Mouse (Mus musculus) G1E (cell line): ENCODE data around the gene Gtf3c5. TPM values are rescaled to one million over a fixed set of nuclear protein-coding genes. Genes with fewer than 3 reads are reported as not detected.

Source experiments
- ATAC-seq: 2 replicates; pipeline ENCODE4 v1.8.0; 2016; ENCODE audit warnings: mild to moderate bottlenecking; ENCODE audit not compliant: insufficient number of reproducible peaks, poor library complexity, low FRiP score, severe bottlenecking; ENCODE audit errors: extremely low read depth
- DNase-seq: peaks from one replicate; pipeline ENCODE4 v3.0.0; 2012; ENCODE audit warnings: low spot score
- H3K27me3 ChIP-seq: 2 replicates; pipeline ENCODE4 v1.6.1; 2012; ENCODE audit warnings: mild to moderate bottlenecking, low read length, inconsistent platforms; ENCODE audit not compliant: insufficient read depth
- H3K36me3 ChIP-seq: replicated peaks from 2 replicates; pipeline ENCODE3; 2012; ENCODE audit warnings: mild to moderate bottlenecking, inconsistent platforms
- H3K4me1 ChIP-seq: 2 replicates; pipeline ENCODE4 v1.6.1; 2012; ENCODE audit warnings: low read depth, low read length, inconsistent platforms, mixed read lengths; ENCODE audit not compliant: insufficient read depth
- H3K4me3 ChIP-seq: 2 replicates; pipeline ENCODE4 v1.5.1; 2012; ENCODE audit warnings: low read depth, mild to moderate bottlenecking, inconsistent platforms, low read length, moderate library complexity, mixed read lengths
- H3K9me3 ChIP-seq: replicated peaks from 2 replicates; pipeline ENCODE4 v1.6.1; 2012; ENCODE audit warnings: inconsistent platforms
- CTCF ChIP-seq: IDR thresholded peaks from 2 replicates; pipeline ENCODE4 v1.5.1; 2012; ENCODE audit warnings: low read depth, low read length, inconsistent platforms, mixed read lengths
- GATA1 ChIP-seq: IDR thresholded peaks from 2 replicates; pipeline ENCODE4 v1.6.1; 2012; ENCODE audit warnings: borderline replicate concordance, low read length, inconsistent platforms, mixed read lengths
- GATA2 ChIP-seq: IDR thresholded peaks from 2 replicates; pipeline ENCODE4 v1.6.1; 2012; ENCODE audit warnings: low read depth, low read length, inconsistent platforms, borderline replicate concordance
- POLR2AphosphoS5 ChIP-seq: IDR thresholded peaks from 2 replicates; pipeline ENCODE4 v1.6.1; 2012; ENCODE audit warnings: low read depth, low read length, inconsistent platforms; ENCODE audit not compliant: insufficient replicate concordance
- TAL1 ChIP-seq: conservative IDR thresholded peaks from 2 replicates; pipeline ENCODE4 v1.6.1; 2012; ENCODE audit warnings: low read depth, low read length, inconsistent platforms, mixed read lengths
- polyA plus RNA-seq: library from polyadenylated mRNA; stranded (reverse); fragments of >175 nt; gene quantifications from 2 replicates; pipeline ENCODE4 v1.2.3, GENCODE M21; 2012
- total RNA-seq, 2 experiments: library from RNA; stranded (forward) in 1 of 2; stranded (reverse) in 1 of 2; fragments of 200-1000 nt in 1 of 2; fragments of >200 nt in 1 of 2; fragmentation: Nextera tagmentation in 1 of 2; gene quantifications; 2 replicates each; pipeline ENCODE4 v1.2.3; 2014 to 2017

Gene Gtf3c5
- total and polyA plus RNA-seq, 3 experiments: 19.0 to 60.2 (median 26.0) TPM

DNA sequence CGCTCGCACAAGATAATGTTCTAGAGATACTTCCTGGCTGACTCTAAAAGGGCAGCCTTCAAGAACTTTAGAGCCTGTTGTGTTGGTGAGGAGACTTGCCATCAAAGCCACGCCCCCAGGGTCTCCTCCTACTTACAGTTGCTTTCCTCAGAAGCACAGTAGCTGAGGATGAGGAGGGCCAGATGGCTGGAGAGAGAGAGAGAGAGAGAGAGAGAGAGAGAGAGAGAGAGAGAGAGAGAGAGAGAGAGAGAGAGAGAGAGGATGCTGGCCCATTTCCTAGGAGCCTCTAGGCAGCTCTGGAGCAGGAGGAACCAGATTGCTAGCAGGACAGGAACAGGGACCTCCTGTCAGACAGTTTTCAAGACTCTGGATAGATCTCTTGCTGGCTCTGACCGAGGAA lies 47.4 kb downstream of the Gtf3c5 start:
- H3K27me3 ChIP-seq: peaks cover 63% of the 10 kb centered on the region

DNA sequence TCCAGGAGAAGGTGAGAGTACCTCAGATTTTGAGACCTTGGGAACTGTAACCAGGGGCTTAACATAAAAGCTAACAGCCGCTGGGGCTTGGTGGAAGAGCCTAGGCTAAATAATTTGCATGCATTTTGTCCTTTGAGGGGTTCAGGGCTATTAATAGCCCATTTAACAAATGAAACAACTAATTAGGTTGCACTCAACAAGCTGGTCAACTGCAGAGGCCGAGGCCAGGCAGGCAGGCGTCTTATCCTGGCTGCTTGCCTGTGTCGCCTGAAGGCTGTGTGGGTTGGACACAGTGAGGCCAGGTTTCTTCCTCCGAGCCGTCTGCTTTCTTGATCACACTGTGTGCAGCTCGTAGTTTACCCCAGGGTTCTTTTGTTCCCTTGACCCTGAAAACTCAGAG lies 47.9 kb downstream of the Gtf3c5 start:
- Histone ChIP-seq H3K27me3 (peaks cover 61% of the 10 kb centered on the region), H3K36me3 (no peaks in the 10 kb centered on the region), H3K4me3 (no peak overlapping the region), H3K4me1 (peaks cover 5% of the 10 kb centered on the region), H3K9me3 (no peaks in the 10 kb centered on the region)
- ATAC-seq (no peak), DNase-seq (no peak)
- TF ChIP-seq GATA1 (no peak), POLR2AphosphoS5 (no peak), TAL1 (no peak), GATA2 (no peak), CTCF (no peak)

More for the DNA sequence above, 47.4 kb downstream of the Gtf3c5 start:
- Histone ChIP-seq H3K9me3 (no peaks in the 10 kb centered on the region), H3K4me3 (no peak overlapping the region), H3K4me1 (peaks cover 5% of the 10 kb centered on the region), H3K36me3 (no peaks in the 10 kb centered on the region)
- no peak for ATAC-seq
- TF ChIP-seq POLR2AphosphoS5 (no peak), GATA2 (no peak), TAL1 (no peak), GATA1 (no peak), CTCF (no peak)
- DNase-seq: no peak

DNA sequence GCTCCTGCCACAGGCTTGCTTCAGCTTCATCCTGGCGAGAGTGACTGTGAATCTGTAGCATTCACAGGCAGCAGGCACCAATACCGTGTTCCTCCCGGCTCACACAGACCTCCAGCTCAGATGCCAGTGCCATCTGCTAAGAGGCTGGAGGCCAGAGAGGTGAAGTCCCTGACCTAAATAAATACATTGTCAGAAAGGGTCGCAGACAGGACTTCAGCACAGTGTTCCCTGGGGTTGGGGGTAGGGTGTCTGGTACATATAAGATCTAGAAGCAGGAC lies 48.3 kb downstream of the Gtf3c5 start:
- no peak for DNase-seq
- TF ChIP-seq POLR2AphosphoS5: no peak
- no peak for TF ChIP-seq GATA2
- TF ChIP-seq GATA1: no peak
- TF ChIP-seq CTCF: no peak
- no peak for TF ChIP-seq TAL1
- H3K27me3 ChIP-seq: peaks cover 57% of the 10 kb centered on the region
- no peak overlapping the region for H3K4me3 ChIP-seq
- no peak for ATAC-seq
- H3K9me3 ChIP-seq: no peaks in the 10 kb centered on the region
- no peaks in the 10 kb centered on the region for H3K36me3 ChIP-seq
- peaks cover 5% of the 10 kb centered on the region for H3K4me1 ChIP-seq

DNA sequence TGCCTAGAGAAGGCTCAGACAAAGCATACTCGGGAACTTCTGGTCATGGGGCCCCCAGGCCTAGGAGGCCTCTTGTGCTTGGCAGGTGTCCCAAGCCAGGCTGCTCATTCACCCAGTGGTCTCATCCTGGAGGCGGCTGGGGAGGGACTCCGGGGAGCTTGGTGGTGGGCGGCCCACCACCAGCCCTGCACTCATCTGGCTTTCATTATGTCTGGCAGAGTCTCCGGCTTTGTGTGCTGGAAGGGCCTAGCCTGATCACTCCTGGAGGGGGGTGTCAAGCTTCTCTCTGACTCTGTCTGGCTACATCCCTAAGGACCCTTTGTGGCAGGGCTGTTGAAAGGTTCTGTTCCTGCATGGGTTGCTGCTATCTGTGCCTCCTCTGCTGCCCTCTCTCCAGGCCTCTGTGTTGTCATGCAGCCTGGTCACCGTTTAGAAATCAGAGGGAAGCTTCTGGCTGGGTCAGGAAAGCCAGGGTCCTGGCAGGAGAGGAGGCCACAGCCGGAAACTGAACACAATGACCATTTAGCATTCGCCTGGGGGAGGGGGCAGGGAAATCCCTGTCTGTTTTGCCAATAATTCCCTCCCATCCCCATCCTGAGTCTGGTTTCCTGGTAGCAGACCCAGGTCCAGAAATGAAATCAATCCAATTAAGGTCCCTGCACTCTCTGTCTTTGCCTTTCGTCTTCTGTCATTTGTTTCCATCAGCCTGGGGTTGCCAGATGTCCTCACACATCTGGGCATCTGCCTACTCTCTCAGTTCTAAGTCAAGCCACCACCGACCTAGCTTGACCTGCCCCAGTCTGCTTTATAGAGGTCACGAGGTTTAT lies 48.9 kb downstream of the Gtf3c5 start:
- TF ChIP-seq GATA1 (no peak), GATA2 (no peak), CTCF (no peak), POLR2AphosphoS5 (no peak), TAL1 (no peak)
- Histone ChIP-seq H3K4me3 (no peak overlapping the region), H3K36me3 (no peaks in the 10 kb centered on the region), H3K4me1 (peaks cover 5% of the 10 kb centered on the region), H3K27me3 (peaks cover 59% of the 10 kb centered on the region), H3K9me3 (no peaks in the 10 kb centered on the region)
- ATAC-seq (no peak), DNase-seq (no peak)

DNA sequence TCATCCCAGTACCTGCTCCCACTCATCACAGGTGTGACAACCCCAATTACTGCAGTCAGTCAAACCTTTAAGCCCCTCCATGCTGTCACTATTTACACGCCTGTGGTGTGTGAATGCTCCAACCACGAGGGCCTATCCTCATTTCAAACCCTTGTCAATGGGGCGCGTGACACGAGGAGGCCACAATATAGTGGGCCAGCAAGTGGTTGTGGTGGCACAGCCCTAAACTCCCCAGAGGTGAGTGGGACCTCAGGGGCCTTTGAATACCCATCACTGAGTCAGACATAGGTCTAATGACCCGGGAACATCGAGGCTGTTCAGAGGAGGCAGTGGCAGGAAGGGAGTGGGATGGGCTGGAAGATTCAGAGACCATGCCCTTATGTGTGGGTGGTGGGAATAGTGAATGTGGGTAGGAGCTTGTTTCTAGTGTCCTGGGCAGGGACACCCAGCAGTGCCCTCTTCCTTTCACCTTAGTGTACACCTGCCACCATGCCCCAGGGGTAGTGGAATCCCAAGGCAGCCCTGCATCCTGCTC lies 49.6 kb downstream of the Gtf3c5 start:
- no peaks in the 10 kb centered on the region for H3K36me3 ChIP-seq
- H3K4me3 ChIP-seq: no peak overlapping the region
- no peaks in the 10 kb centered on the region for H3K9me3 ChIP-seq
- no peak for ATAC-seq
- H3K27me3 ChIP-seq: peaks cover 63% of the 10 kb centered on the region
- TF ChIP-seq CTCF: no peak
- TF ChIP-seq GATA1: no peak
- no peak for TF ChIP-seq GATA2
- peaks cover 5% of the 10 kb centered on the region for H3K4me1 ChIP-seq
- DNase-seq: no peak

DNA sequence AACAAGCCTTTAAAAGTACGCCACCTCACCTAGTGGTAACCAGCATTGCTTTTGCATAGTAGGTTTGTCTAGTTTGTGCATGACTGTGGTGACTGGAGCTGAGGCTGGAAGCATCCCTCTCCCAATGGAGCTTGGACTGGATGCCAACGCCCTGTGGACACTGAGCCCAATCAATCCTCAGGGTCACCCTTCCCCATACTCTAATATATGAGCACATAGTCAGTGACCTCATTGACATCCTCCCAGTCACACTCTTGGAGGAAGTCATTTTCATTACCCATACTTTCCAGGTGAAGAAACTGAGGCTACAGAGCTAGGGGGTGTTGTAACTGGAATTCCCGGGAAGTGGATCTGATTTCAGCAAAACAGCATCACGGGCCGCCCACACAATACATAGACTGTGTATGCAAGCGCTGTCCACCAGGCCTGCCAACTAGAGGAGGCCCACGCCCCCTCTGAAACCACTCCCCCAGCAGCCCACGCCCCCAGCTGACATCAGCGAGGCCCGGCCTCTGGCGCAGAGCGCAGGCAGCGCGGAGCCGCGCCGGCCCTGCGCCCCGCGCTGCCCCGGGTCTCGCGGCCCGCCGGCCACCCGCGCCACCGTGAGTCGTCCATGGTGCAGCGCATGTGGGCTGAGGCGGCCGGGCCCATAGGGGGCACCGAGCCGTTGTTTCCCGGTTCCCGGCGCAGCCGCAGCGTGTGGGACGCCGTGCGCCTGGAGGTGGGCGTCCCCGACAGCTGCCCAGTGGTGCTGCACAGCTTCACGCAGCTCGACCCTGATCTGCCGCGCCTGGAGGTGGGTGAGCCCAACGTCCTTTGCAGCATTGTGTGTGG lies 50.4 kb downstream of the Gtf3c5 start:
- peaks cover 5% of the 10 kb centered on the region for H3K4me1 ChIP-seq
- no peaks in the 10 kb centered on the region for H3K9me3 ChIP-seq
- no peaks in the 10 kb centered on the region for H3K36me3 ChIP-seq
- peaks cover 69% of the 10 kb centered on the region for H3K27me3 ChIP-seq
- H3K4me3 ChIP-seq: peak overlapping the region; percentile 58; the same call in 1 of the 2 replicates
- no peak for ATAC-seq
- TF ChIP-seq POLR2AphosphoS5 (no peak), GATA2 (no peak), CTCF (no peak), GATA1 (no peak), TAL1 (no peak)
- DNase-seq: no peak
